Mouse (Mus musculus) midbrain, embryonic 16.5 days (tissue): Measurements from ENCODE around the gene Lpcat1. TPM values are rescaled to one million over a fixed set of nuclear protein-coding genes. Genes with fewer than 3 reads are reported as not detected.

Source experiments
- ATAC-seq: fragments of 200-750 bp; cut with Nextera tagmentation; 2 replicates; pipeline ENCODE4 v1.8.0; 2017; ENCODE audit warnings: moderate TSS enrichment
- H3K27ac ChIP-seq: fragments of 300-500 bp; sonication (generic); 2 replicates; pipeline ENCODE4 v1.5.1; 2014; ENCODE audit warnings: mild to moderate bottlenecking, low read length, mixed read lengths
- H3K27me3 ChIP-seq: fragments of 300-500 bp; sonication (generic); 2 replicates; pipeline ENCODE4 v1.6.1; 2014; ENCODE audit warnings: low read depth, low read length, mixed read lengths; ENCODE audit not compliant: control insufficient read depth, insufficient read depth
- H3K36me3 ChIP-seq: fragments of 300-500 bp; sonication (generic); 2 replicates; pipeline ENCODE4 v1.6.1; 2014; ENCODE audit warnings: mild to moderate bottlenecking, low read length, moderate library complexity, mixed read lengths; ENCODE audit not compliant: control insufficient read depth, insufficient read depth
- H3K4me1 ChIP-seq: fragments of 300-500 bp; sonication (generic); 2 replicates; pipeline ENCODE4 v1.6.1; 2014; ENCODE audit warnings: mild to moderate bottlenecking, low read length, mixed read lengths; ENCODE audit not compliant: control insufficient read depth, insufficient read depth
- H3K4me2 ChIP-seq: fragments of 300-500 bp; sonication (generic); 2 replicates; pipeline ENCODE4 v1.6.1; 2014; ENCODE audit warnings: mild to moderate bottlenecking, low read length, mixed read lengths
- H3K4me3 ChIP-seq: fragments of 300-500 bp; sonication (generic); 2 replicates; pipeline ENCODE4 v1.5.1; 2014; ENCODE audit warnings: low read depth, mild to moderate bottlenecking, low read length, moderate library complexity, mixed read lengths
- H3K9ac ChIP-seq: fragments of 300-500 bp; sonication (generic); 2 replicates; pipeline ENCODE4 v1.6.1; 2014; ENCODE audit warnings: low read depth, low read length, mixed read lengths
- H3K9me3 ChIP-seq: fragments of 300-500 bp; sonication (generic); replicated peaks from 2 replicates; pipeline ENCODE4 v1.6.1; 2014; ENCODE audit warnings: mild to moderate bottlenecking, low read length, mixed read lengths; ENCODE audit not compliant: control insufficient read depth, poor library complexity, severe bottlenecking
- WGBS: fragments of 180-500 bp; shearing (Covaris S2); extraction: QIAGEN DNeasy Blood & Tissue Kit; methylation state at CpG from one replicate; pipeline ENCODE4 v1.1.7; 2014; 5-methylcytosine and 5-hydroxymethylcytosine counted together
- polyA plus RNA-seq: library from polyadenylated mRNA; unstranded; fragments of >200 nt; fragmentation: Nextera tagmentation; extraction: Ambion mirVana; gene quantifications from 2 replicates; pipeline ENCODE4 v1.2.1, GENCODE M21; 2015

Lpcat1 gene
- polyA plus RNA-seq, 1 experiment from 2014 or later = 78.3 TPM

GRCm38 (mm10) chr13:73496137-73496536, 29.1 kb downstream of the Lpcat1 start:
- Histone ChIP-seq H3K36me3 (peaks cover 27% of the 10 kb centered on the region), H3K27me3 (no peaks in the 10 kb centered on the region)
- 81% methylated on average over 2 of the region's 2 CpGs for WGBS

GRCm38 (mm10) chr13:73499893-73500604, 33.1 kb downstream of the Lpcat1 start:
- no peak for ATAC-seq
- Histone ChIP-seq H3K4me3 (no peak overlapping the region), H3K4me2 (no peak overlapping the region), H3K27ac (no peak overlapping the region), H3K9me3 (no peaks in the 10 kb centered on the region), H3K4me1 (no peaks in the 10 kb centered on the region), H3K9ac (no peak overlapping the region), H3K36me3 (peaks cover 25% of the 10 kb centered on the region), H3K27me3 (no peaks in the 10 kb centered on the region)
- 88% methylated on average over 6 of the region's 6 CpGs for WGBS

More at GRCm38 (mm10) chr13:73496137-73496536, 29.1 kb downstream of the Lpcat1 start:
- Histone ChIP-seq H3K4me1 (no peaks in the 10 kb centered on the region), H3K27ac (no peak overlapping the region), H3K4me2 (no peak overlapping the region), H3K4me3 (no peak overlapping the region), H3K9ac (no peak overlapping the region), H3K9me3 (no peaks in the 10 kb centered on the region)
- ATAC-seq = no peak

- Histone ChIP-seq H3K9ac (no peak overlapping the region), H3K9me3 (no peaks in the 10 kb centered on the region), H3K27me3 (no peaks in the 10 kb centered on the region), H3K27ac (no peak overlapping the region), H3K4me3 (no peak overlapping the region), H3K4me2 (no peak overlapping the region), H3K36me3 (peaks cover 22% of the 10 kb centered on the region), H3K4me1 (no peaks in the 10 kb centered on the region)
- ATAC-seq = no peak
- 61% methylated on average over 2 of the region's 2 CpGs for WGBS
Measured at GRCm38 (mm10) chr13:73502719-73503118, 35.7 kb downstream of the Lpcat1 start.

GRCm38 (mm10) chr13:73505686-73506467, 38.9 kb downstream of the Lpcat1 start:
- Histone ChIP-seq H3K4me2 (no peak overlapping the region), H3K27me3 (no peaks in the 10 kb centered on the region), H3K4me1 (no peaks in the 10 kb centered on the region), H3K27ac (no peak overlapping the region), H3K9ac (no peak overlapping the region), H3K4me3 (no peak overlapping the region), H3K36me3 (peaks cover 23% of the 10 kb centered on the region), H3K9me3 (no peaks in the 10 kb centered on the region)
- peak; percentile 83 for ATAC-seq
- WGBS = 68% methylated on average over 7 of the region's 7 CpGs

GRCm38 (mm10) chr13:73508817-73509550, 42.0 kb downstream of the Lpcat1 start:
- Histone ChIP-seq H3K4me3 (no peak overlapping the region), H3K4me2 (no peak overlapping the region), H3K27ac (no peak overlapping the region), H3K27me3 (no peaks in the 10 kb centered on the region), H3K36me3 (peaks cover 21% of the 10 kb centered on the region; the same call in 1 of the 2 replicates), H3K9me3 (no peaks in the 10 kb centered on the region), H3K9ac (no peak overlapping the region), H3K4me1 (no peaks in the 10 kb centered on the region)
- WGBS = 90% methylated on average over 8 of the region's 8 CpGs
- ATAC-seq = no peak

GRCm38 (mm10) chr13:73509869-73510268, 42.9 kb downstream of the Lpcat1 start:
- peaks cover 30% of the 10 kb centered on the region; the same call in 1 of the 2 replicates for H3K36me3 ChIP-seq
- H3K4me3 ChIP-seq = no peak overlapping the region
- no peaks in the 10 kb centered on the region for H3K4me1 ChIP-seq
- no peaks in the 10 kb centered on the region for H3K9me3 ChIP-seq
- H3K27ac ChIP-seq = no peak overlapping the region
- no peak overlapping the region for H3K9ac ChIP-seq
- no peak overlapping the region for H3K4me2 ChIP-seq
- ATAC-seq = no peak
- H3K27me3 ChIP-seq = no peaks in the 10 kb centered on the region
- WGBS = 84% methylated on average over 6 of the region's 6 CpGs

GRCm38 (mm10) chr13:73512776-73513673, 46.0 kb downstream of the Lpcat1 start:
- Histone ChIP-seq H3K9ac (no peak overlapping the region), H3K4me3 (no peak overlapping the region), H3K27ac (no peak overlapping the region), H3K4me1 (no peaks in the 10 kb centered on the region), H3K36me3 (peaks cover 30% of the 10 kb centered on the region), H3K9me3 (no peaks in the 10 kb centered on the region), H3K4me2 (no peak overlapping the region), H3K27me3 (no peaks in the 10 kb centered on the region)
- ATAC-seq = peak; percentile 64
- WGBS = 59% methylated on average over 13 of the region's 13 CpGs

- Histone ChIP-seq H3K4me2 (no peak overlapping the region), H3K4me3 (no peak overlapping the region), H3K9me3 (no peaks in the 10 kb centered on the region), H3K9ac (no peak overlapping the region), H3K27ac (no peak overlapping the region), H3K36me3 (peaks cover 23% of the 10 kb centered on the region), H3K4me1 (no peaks in the 10 kb centered on the region), H3K27me3 (no peaks in the 10 kb centered on the region)
- 84% methylated on average over 4 of the region's 4 CpGs for WGBS
- ATAC-seq = no peak
Measured at GRCm38 (mm10) chr13:73516886-73517285, 49.9 kb downstream of the Lpcat1 start.
